Mouse (Mus musculus): ENCODE results near the gene Baz2b. TPM values are rescaled to one million over a fixed set of nuclear protein-coding genes. Genes with fewer than 3 reads are reported as not detected.
A peak's percentile ranks its signal among the peaks of the same experiment; 100 is the strongest.

The Baz2b gene
- polyA plus RNA-seq (2016; fragmentation: Nextera tagmentation; extraction: Ambion mirVana) = 22.1 and 22.2 TPM in 2 replicates

- Histone ChIP-seq H3K27me3 (replicated peaks) (no peaks in the 10 kb centered on the region), H3K9ac (peak within 1 kb of the TSS; percentile 97), H3K4me2 (peak within 1 kb of the TSS; percentile 73), H3K4me1 (peaks cover 58% of the 10 kb centered on the region), H3K4me3 (peak within 1 kb of the TSS; percentile 98), H3K9me3 (replicated peaks) (no peaks in the 10 kb centered on the region), H3K27ac (peak within 1 kb of the TSS; percentile 92), H3K36me3 (peaks cover 36% of the 10 kb centered on the region)
- 3% methylated on average over 102 of the region's 109 CpGs for WGBS (ENCODE audit: insufficient replicate concordance)
- peak; percentile 92 for ATAC-seq
Measured at GRCm38 (mm10) chr2:60209703-60210651, at the start of gene Baz2b, which contains the start of gene March7. TSS of gene Baz2b (minus strand) at chr2:60209839. TSS of gene March7 (plus strand) at chr2:60209887.

GRCm38 (mm10) chr2:60259186-60259585 is 49.5 kb upstream of the Baz2b start:
- Histone ChIP-seq H3K27me3 (replicated peaks) (no peaks in the 10 kb centered on the region), H3K4me2 (no peak overlapping the region), H3K4me3 (no peak overlapping the region), H3K9me3 (replicated peaks) (no peaks in the 10 kb centered on the region), H3K36me3 (peaks cover 12% of the 10 kb centered on the region), H3K27ac (no peak overlapping the region), H3K4me1 (no peaks in the 10 kb centered on the region), H3K9ac (no peak overlapping the region)
- 88% methylated on average over 5 of the region's 5 CpGs for WGBS (ENCODE audit: insufficient replicate concordance)
- ATAC-seq = no peak

GRCm38 (mm10) chr2:60256751-60257150 is 47.1 kb upstream of the Baz2b start:
- no peak for ATAC-seq
- H3K4me2 ChIP-seq = no peak overlapping the region
- H3K9ac ChIP-seq = no peak overlapping the region
- no peaks in the 10 kb centered on the region for H3K27me3 ChIP-seq (replicated peaks)
- H3K4me1 ChIP-seq = no peaks in the 10 kb centered on the region
- no peaks in the 10 kb centered on the region for H3K9me3 ChIP-seq (replicated peaks)
- no peak overlapping the region for H3K27ac ChIP-seq
- 76% methylated on average over 2 of the region's 2 CpGs for WGBS (ENCODE audit: insufficient replicate concordance)
- peaks cover 16% of the 10 kb centered on the region for H3K36me3 ChIP-seq
- H3K4me3 ChIP-seq = no peak overlapping the region

GRCm38 (mm10) chr2:60253506-60253905 is 43.9 kb upstream of the Baz2b start:
- no peak overlapping the region for H3K4me3 ChIP-seq
- no peak overlapping the region for H3K27ac ChIP-seq
- H3K9me3 ChIP-seq (replicated peaks) = no peaks in the 10 kb centered on the region
- H3K27me3 ChIP-seq (replicated peaks) = no peaks in the 10 kb centered on the region
- no peak overlapping the region for H3K4me2 ChIP-seq
- no peak for ATAC-seq
- H3K36me3 ChIP-seq = peaks cover 37% of the 10 kb centered on the region
- no peaks in the 10 kb centered on the region for H3K4me1 ChIP-seq
- H3K9ac ChIP-seq = no peak overlapping the region

- H3K4me1 ChIP-seq = no peaks in the 10 kb centered on the region
- no peak for ATAC-seq
- H3K4me2 ChIP-seq = no peak overlapping the region
Measured at GRCm38 (mm10) chr2:60252782-60253181, 43.1 kb upstream of the Baz2b start.

GRCm38 (mm10) chr2:60234506-60234905 is 24.9 kb upstream of the Baz2b start:
- Histone ChIP-seq H3K4me1 (no peaks in the 10 kb centered on the region), H3K4me3 (no peak overlapping the region), H3K36me3 (peaks cover 89% of the 10 kb centered on the region), H3K4me2 (no peak overlapping the region), H3K27ac (no peak overlapping the region), H3K9ac (no peak overlapping the region), H3K27me3 (replicated peaks) (no peaks in the 10 kb centered on the region), H3K9me3 (replicated peaks) (no peaks in the 10 kb centered on the region)
- WGBS (ENCODE audit: insufficient replicate concordance) = 86% methylated on average over 7 of the region's 7 CpGs
- no peak for ATAC-seq

More at GRCm38 (mm10) chr2:60252782-60253181, 43.1 kb upstream of the Baz2b start:
- Histone ChIP-seq H3K27me3 (replicated peaks) (no peaks in the 10 kb centered on the region), H3K9ac (no peak overlapping the region), H3K36me3 (peaks cover 33% of the 10 kb centered on the region), H3K27ac (no peak overlapping the region), H3K9me3 (replicated peaks) (no peaks in the 10 kb centered on the region), H3K4me3 (no peak overlapping the region)
- 73% methylated on average over 4 of the region's 4 CpGs for WGBS (ENCODE audit: insufficient replicate concordance)

GRCm38 (mm10) chr2:60233147-60233546 is 23.5 kb upstream of the Baz2b start:
- Histone ChIP-seq H3K4me3 (no peak overlapping the region), H3K27ac (no peak overlapping the region), H3K27me3 (replicated peaks) (no peaks in the 10 kb centered on the region), H3K4me2 (no peak overlapping the region), H3K9me3 (replicated peaks) (no peaks in the 10 kb centered on the region), H3K36me3 (peaks cover 79% of the 10 kb centered on the region), H3K9ac (no peak overlapping the region), H3K4me1 (peaks cover 6% of the 10 kb centered on the region)
- 67% methylated on average over 2 of the region's 2 CpGs for WGBS (ENCODE audit: insufficient replicate concordance)
- no peak for ATAC-seq

GRCm38 (mm10) chr2:60230361-60230760 is 20.7 kb upstream of the Baz2b start:
- H3K36me3 ChIP-seq = peaks cover 63% of the 10 kb centered on the region
- no peaks in the 10 kb centered on the region for H3K27me3 ChIP-seq (replicated peaks)
- 79% methylated on average over 2 of the region's 2 CpGs for WGBS (ENCODE audit: insufficient replicate concordance)
- H3K27ac ChIP-seq = no peak overlapping the region
- no peak for ATAC-seq
- H3K4me2 ChIP-seq = no peak overlapping the region
- no peak overlapping the region for H3K4me3 ChIP-seq
- peaks cover 17% of the 10 kb centered on the region for H3K4me1 ChIP-seq
- no peaks in the 10 kb centered on the region for H3K9me3 ChIP-seq (replicated peaks)
- H3K9ac ChIP-seq = no peak overlapping the region

- H3K9ac ChIP-seq = no peak overlapping the region
- no peak overlapping the region; the same call in 1 of the 2 replicates for H3K27ac ChIP-seq
- H3K36me3 ChIP-seq = peaks cover 46% of the 10 kb centered on the region
- no peak overlapping the region for H3K4me2 ChIP-seq
- peak; percentile 61; the same call in 1 of the 2 replicates for ATAC-seq
- no peaks in the 10 kb centered on the region for H3K27me3 ChIP-seq (replicated peaks)
- no peak overlapping the region for H3K4me3 ChIP-seq
- WGBS (ENCODE audit: insufficient replicate concordance) = 74% methylated on average over 1 of the region's 1 CpGs
- peaks cover 22% of the 10 kb centered on the region for H3K4me1 ChIP-seq
- H3K9me3 ChIP-seq (replicated peaks) = no peaks in the 10 kb centered on the region
Measured at GRCm38 (mm10) chr2:60228470-60228869, 18.8 kb upstream of the Baz2b start.

GRCm38 (mm10) chr2:60223489-60223888 is 13.8 kb upstream of the Baz2b start:
- no peaks in the 10 kb centered on the region for H3K9me3 ChIP-seq (replicated peaks)
- H3K27ac ChIP-seq = no peak overlapping the region
- 59% methylated on average over 1 of the region's 1 CpGs for WGBS (ENCODE audit: insufficient replicate concordance)
- no peak overlapping the region for H3K4me2 ChIP-seq
- no peak for ATAC-seq
- no peak overlapping the region for H3K9ac ChIP-seq
- H3K36me3 ChIP-seq = peaks cover 10% of the 10 kb centered on the region; the same call in 1 of the 2 replicates
- H3K4me3 ChIP-seq = no peak overlapping the region
- no peaks in the 10 kb centered on the region for H3K27me3 ChIP-seq (replicated peaks)
- peaks cover 33% of the 10 kb centered on the region for H3K4me1 ChIP-seq

- peaks cover 29% of the 10 kb centered on the region for H3K4me1 ChIP-seq
- H3K4me2 ChIP-seq = no peak overlapping the region
- H3K36me3 ChIP-seq = peaks cover 14% of the 10 kb centered on the region; the same call in 1 of the 2 replicates
- H3K27me3 ChIP-seq (replicated peaks) = no peaks in the 10 kb centered on the region
- no peak overlapping the region for H3K27ac ChIP-seq
- no peak overlapping the region for H3K9ac ChIP-seq
- WGBS (ENCODE audit: insufficient replicate concordance) = 96% methylated on average over 2 of the region's 2 CpGs
- H3K9me3 ChIP-seq (replicated peaks) = no peaks in the 10 kb centered on the region
- no peak overlapping the region for H3K4me3 ChIP-seq
- no peak for ATAC-seq
Measured at GRCm38 (mm10) chr2:60221954-60222353, 12.3 kb upstream of the Baz2b start.

- peaks cover 12% of the 10 kb centered on the region for H3K36me3 ChIP-seq
- H3K9me3 ChIP-seq (replicated peaks) = no peaks in the 10 kb centered on the region
- no peak overlapping the region for H3K27ac ChIP-seq
- H3K27me3 ChIP-seq (replicated peaks) = no peaks in the 10 kb centered on the region
- no peak overlapping the region for H3K4me3 ChIP-seq
- WGBS (ENCODE audit: insufficient replicate concordance) = 90% methylated on average over 6 of the region's 6 CpGs
- H3K4me2 ChIP-seq = no peak overlapping the region
- no peak for ATAC-seq
- H3K4me1 ChIP-seq = peaks cover 34% of the 10 kb centered on the region
- no peak overlapping the region for H3K9ac ChIP-seq
Measured at GRCm38 (mm10) chr2:60221236-60221635, 11.6 kb upstream of the Baz2b start.

Measured in liver, embryonic 12.5 days (tissue).